Mouse (Mus musculus) heart, postnatal 0 days (tissue): ENCODE data around the gene Mtmr1. TPM values are rescaled to one million over a fixed set of nuclear protein-coding genes. Genes with fewer than 3 reads are reported as not detected.
A peak's percentile ranks its signal among the peaks of the same experiment; 100 is the strongest.
"Not testable (repeated sequence)": the region's sequence is repeated elsewhere in the genome, so short reads cannot be mapped to it uniquely, and the experiment has no call there.

Experiments
- ATAC-seq: fragments of 200-750 bp; cut with Nextera tagmentation; 2 replicates; pipeline ENCODE4 v1.8.0; 2017; ENCODE audit warnings: low read depth, moderate number of reproducible peaks, moderate library complexity; ENCODE audit not compliant: insufficient read depth
- DNase-seq: peaks from one replicate; pipeline ENCODE4 v3.0.0-alpha.2; 2016; ENCODE audit warnings: low spot score
- H3K27ac ChIP-seq: fragments of 300-500 bp; sonication (generic); 2 replicates; pipeline ENCODE4 v1.5.1; 2014; ENCODE audit warnings: low read depth, mild to moderate bottlenecking
- H3K27me3 ChIP-seq: fragments of 300-500 bp; sonication (generic); 2 replicates; pipeline ENCODE4 v1.6.1; 2014; ENCODE audit warnings: low read length, mixed read lengths; ENCODE audit not compliant: control insufficient read depth, insufficient read depth
- H3K36me3 ChIP-seq: fragments of 300-500 bp; sonication (generic); replicated peaks from 2 replicates; pipeline ENCODE4 v1.6.1; 2014; ENCODE audit warnings: low read length, mixed read lengths; ENCODE audit not compliant: control insufficient read depth, insufficient read depth
- H3K4me1 ChIP-seq: fragments of 300-500 bp; sonication (generic); 2 replicates; pipeline ENCODE4 v1.6.1; 2014; ENCODE audit warnings: antibody characterized with exemption; ENCODE audit not compliant: control insufficient read depth, insufficient read depth
- H3K4me2 ChIP-seq: fragments of 300-500 bp; sonication (generic); 2 replicates; pipeline ENCODE4 v1.6.1; 2014; ENCODE audit warnings: low read depth, mild to moderate bottlenecking, low read length, moderate library complexity
- H3K4me3 ChIP-seq: fragments of 300-500 bp; sonication (generic); 2 replicates; pipeline ENCODE4 v1.5.1; 2014; ENCODE audit warnings: low read depth, low read length
- H3K9ac ChIP-seq: fragments of 300-500 bp; sonication (generic); replicated peaks from 2 replicates; pipeline ENCODE4 v1.6.1; 2014; ENCODE audit warnings: low read depth, low read length, mixed read lengths
- H3K9me3 ChIP-seq: fragments of 300-500 bp; sonication (generic); replicated peaks from 2 replicates; pipeline ENCODE4 v1.6.1; 2016; ENCODE audit warnings: low read length; ENCODE audit not compliant: control insufficient read depth
- CTCF ChIP-seq: IDR thresholded peaks from 2 replicates; pipeline ENCODE4 v1.5.1; 2016; ENCODE audit warnings: antibody characterized with exemption, control low read depth, low read depth
- EP300 ChIP-seq: IDR thresholded peaks from 2 replicates; pipeline ENCODE4 v1.6.1; 2016; ENCODE audit warnings: antibody characterized with exemption, low read depth
- WGBS: fragments of 180-500 bp; shearing (Covaris S2); extraction: QIAGEN DNeasy Blood & Tissue Kit; methylation state at CpG from one replicate; pipeline ENCODE4 v1.1.7; 2014; 5-methylcytosine and 5-hydroxymethylcytosine counted together
- polyA plus RNA-seq: library from polyadenylated mRNA; unstranded; fragments of >200 nt; fragmentation: Nextera tagmentation; extraction: Ambion mirVana; gene quantifications from 2 replicates; pipeline ENCODE4 v1.2.1, GENCODE M21; 2015
- total RNA-seq: library from RNA; depleted of rRNA; stranded (reverse); fragments of >200 nt; gene quantifications from 2 replicates; pipeline ENCODE4 v1.2.3, GENCODE M21; 2014; ENCODE audit warnings: low replicate concordance; rRNA removed

The Mtmr1 gene
- 30.1 and 83.1 TPM in 2 replicates for total RNA-seq
- 10.6 and 12.7 TPM in 2 replicates for polyA plus RNA-seq

DNA sequence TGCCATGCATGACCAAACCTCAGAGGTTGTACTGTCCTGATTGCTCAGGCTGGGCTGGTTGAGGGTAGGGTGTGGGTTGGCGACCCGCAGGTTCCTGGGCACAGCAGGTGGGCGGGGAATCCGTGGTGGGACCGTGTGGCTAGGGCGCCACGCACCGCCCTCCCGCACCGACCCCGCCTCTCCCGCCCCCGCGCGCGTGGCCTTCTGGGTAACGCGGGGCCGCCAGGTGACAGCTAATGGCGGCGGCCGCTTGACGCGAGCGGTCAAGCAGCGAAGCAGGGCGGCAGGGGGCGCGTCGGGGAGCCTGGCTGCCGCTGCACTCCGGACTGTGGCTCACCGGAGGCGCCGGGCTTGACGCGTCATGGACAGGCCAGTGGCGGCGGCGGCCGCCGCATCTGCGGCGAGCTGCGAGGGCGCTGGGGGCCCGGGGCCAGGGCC is at the start of gene Mtmr1:
Gene Mtmr1, plus strand, starts transcription at position 207 of the 438 bp plus-strand sequence.
- H3K36me3 ChIP-seq, result no peaks in the 10 kb centered on the region
- peak; percentile 95 for ATAC-seq
- peak within 1 kb of the TSS; percentile 75 for H3K4me3 ChIP-seq
- peak within 1 kb of the TSS; percentile 73 for H3K4me2 ChIP-seq
- H3K9ac ChIP-seq, result peak within 1 kb of the TSS; percentile 78
- no peaks in the 10 kb centered on the region for H3K9me3 ChIP-seq
- no peaks in the 10 kb centered on the region for H3K27me3 ChIP-seq
- 25% methylated on average over 34 of the region's 47 CpGs for WGBS
- H3K4me1 ChIP-seq, result no peaks in the 10 kb centered on the region
- TF ChIP-seq EP300 (no peak), CTCF (peak; percentile 35; the same call in 1 of the 2 replicates)
- peak; percentile 49 for DNase-seq
- H3K27ac ChIP-seq, result peak within 1 kb of the TSS; percentile 80

DNA sequence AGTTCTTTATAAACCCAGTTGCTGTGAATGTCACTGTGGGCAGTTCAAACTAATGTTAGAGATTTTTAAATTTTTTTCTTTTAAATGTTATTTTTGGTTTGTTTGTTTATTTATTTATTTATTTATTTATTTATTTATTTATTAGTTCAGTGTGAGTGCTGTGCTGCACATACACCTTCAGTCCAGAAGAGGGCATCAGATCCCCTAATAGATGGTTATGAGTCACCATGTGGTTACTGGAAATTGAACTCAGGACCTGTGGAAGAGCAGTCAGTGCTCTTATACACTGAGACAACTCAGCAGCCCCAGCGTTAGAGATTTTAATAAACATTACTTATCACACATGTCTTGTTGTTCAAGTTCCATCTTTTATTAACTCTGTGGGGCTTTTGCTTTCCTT is 12.5 kb upstream of the Mtmr1 start:
- no peaks in the 10 kb centered on the region for H3K9me3 ChIP-seq
- H3K27me3 ChIP-seq, result no peaks in the 10 kb centered on the region
- no peak overlapping the region for H3K9ac ChIP-seq
- no peak overlapping the region for H3K4me2 ChIP-seq
- ATAC-seq (no peak), DNase-seq (no peak)
- 67% methylated on average over 1 of the region's 1 CpGs for WGBS
- no peak overlapping the region for H3K4me3 ChIP-seq
- no peak overlapping the region for H3K27ac ChIP-seq
- TF ChIP-seq EP300 (no peak), CTCF (no peak)
- H3K4me1 ChIP-seq, result no peaks in the 10 kb centered on the region
- H3K36me3 ChIP-seq, result no peaks in the 10 kb centered on the region

DNA sequence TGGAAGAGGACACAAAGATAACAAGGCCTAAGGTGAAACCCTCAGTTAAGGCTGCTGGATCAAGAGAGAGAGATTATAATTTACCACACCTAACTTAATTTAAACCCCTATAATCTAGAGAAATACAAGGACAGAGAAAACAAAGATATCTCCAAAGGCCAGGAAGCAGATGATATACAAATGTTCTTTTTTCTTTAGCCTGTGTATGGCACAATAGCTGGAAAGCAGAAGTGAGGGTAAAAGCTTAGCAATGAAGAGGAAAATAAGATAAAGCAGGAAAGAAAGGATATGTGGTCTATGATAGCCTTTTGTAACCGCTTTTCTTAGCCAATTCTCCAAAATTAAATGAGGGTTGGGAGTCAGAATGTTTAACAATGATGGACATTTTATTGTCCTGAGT is 9.2 kb upstream of the Mtmr1 start:
- Histone ChIP-seq H3K9me3 (no peaks in the 10 kb centered on the region), H3K4me1 (no peaks in the 10 kb centered on the region), H3K36me3 (no peaks in the 10 kb centered on the region), H3K27me3 (no peaks in the 10 kb centered on the region), H3K27ac (no peak overlapping the region), H3K9ac (no peak overlapping the region), H3K4me2 (no peak overlapping the region), H3K4me3 (no peak overlapping the region)
- DNase-seq (no peak), ATAC-seq (no peak)
- no peak for TF ChIP-seq EP300
- TF ChIP-seq CTCF, result no peak
- WGBS, result 48% methylated on average over 1 of the region's 1 CpGs

DNA sequence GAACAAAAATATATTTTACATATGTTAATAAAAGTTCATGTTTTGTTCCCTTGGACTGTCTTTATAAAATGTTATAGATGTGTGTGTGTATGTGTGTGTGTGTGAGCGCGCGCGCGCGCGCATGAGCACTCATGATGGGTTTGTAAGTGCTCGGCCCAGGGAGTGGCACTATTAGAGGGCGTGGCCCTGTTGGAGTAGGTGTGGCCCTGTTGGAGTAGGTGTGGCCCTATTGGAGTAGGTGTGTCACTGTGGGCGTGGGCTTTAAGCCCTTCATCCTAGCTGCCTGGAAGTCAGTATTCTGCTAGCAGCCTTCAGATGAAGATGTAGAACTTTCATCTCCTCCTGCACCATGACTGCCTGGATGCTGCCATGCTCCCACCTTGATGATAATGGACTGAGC is 2.8 kb upstream of the Mtmr1 start:
- DNase-seq, H3K4me1 ChIP-seq, H3K36me3 ChIP-seq, H3K4me3 ChIP-seq, H3K9ac ChIP-seq, ATAC-seq, H3K4me2 ChIP-seq, H3K27ac ChIP-seq, H3K27me3 ChIP-seq, H3K9me3 ChIP-seq: not testable (repeated sequence)
- 85% methylated on average over 10 of the region's 10 CpGs for WGBS

DNA sequence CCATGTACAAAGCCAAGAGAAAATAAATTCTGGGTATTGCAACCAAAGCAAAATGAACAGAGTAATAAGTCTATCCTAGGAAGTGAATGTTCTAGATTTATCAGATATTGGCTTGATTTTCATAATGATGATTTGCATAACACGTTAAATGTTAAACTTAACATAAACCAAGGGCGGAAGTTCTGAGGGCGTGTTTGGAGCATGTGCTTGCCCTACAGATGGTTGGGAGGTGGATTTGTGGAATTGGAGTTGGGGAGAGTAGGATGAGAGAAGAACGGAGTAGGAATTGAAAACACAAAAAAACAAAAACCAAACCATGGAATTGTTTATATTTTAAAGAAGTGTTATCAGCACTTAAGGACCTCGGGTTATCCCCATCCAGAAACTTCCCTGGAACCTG is 498 bp upstream of the Mtmr1 start:
- Histone ChIP-seq H3K4me1 (no peaks in the 10 kb centered on the region), H3K9ac (peak overlapping the region; percentile 78), H3K9me3 (no peaks in the 10 kb centered on the region), H3K36me3 (no peaks in the 10 kb centered on the region), H3K4me3 (peak overlapping the region; percentile 75), H3K27me3 (no peaks in the 10 kb centered on the region), H3K4me2 (peak overlapping the region; percentile 73), H3K27ac (peak overlapping the region; percentile 80)
- DNase-seq (no peak), ATAC-seq (no peak)
- WGBS, result 68% methylated on average over 5 of the region's 5 CpGs
- TF ChIP-seq CTCF, result no peak
- no peak for TF ChIP-seq EP300

DNA sequence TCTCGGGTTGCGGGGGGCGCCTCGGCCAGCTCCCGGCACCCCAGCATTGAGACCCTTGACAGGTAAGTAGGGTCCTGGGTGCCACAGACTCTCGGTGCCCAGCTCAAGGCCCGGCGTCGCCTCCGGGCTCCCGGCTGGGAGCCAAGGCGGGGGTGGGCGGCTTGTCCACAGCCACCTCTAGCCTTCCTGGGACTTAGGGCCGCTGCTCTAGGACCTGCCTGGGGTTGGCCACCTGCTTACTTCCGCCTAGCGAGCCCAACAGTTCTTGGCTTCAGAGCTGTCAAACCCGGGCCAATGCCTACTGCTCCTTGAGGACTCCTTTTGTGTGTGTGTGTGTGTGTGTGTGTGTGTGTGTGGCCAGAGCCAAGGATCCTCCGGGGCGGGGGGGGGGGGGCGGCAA is 451 bp downstream of the Mtmr1 start:
- ATAC-seq, result peak; percentile 78
- H3K9ac ChIP-seq, result peak overlapping the region; percentile 78
- 22% methylated on average over 16 of the region's 20 CpGs for WGBS

More for the DNA sequence above, 451 bp downstream of the Mtmr1 start:
- Histone ChIP-seq H3K4me2 (peak overlapping the region; percentile 73), H3K36me3 (no peaks in the 10 kb centered on the region), H3K27me3 (no peaks in the 10 kb centered on the region), H3K4me1 (no peaks in the 10 kb centered on the region), H3K4me3 (peak overlapping the region; percentile 75), H3K27ac (peak overlapping the region; percentile 80), H3K9me3 (no peaks in the 10 kb centered on the region)
- peak; percentile 32 for DNase-seq
- TF ChIP-seq EP300 (no peak), CTCF (no peak)
